Mouse (Mus musculus) MEL (cell line): ENCODE data around the gene Borcs5.

Source experiments
- CHD2 ChIP-seq: IDR thresholded peaks from 2 replicates; pipeline ENCODE4 v1.6.1; 2011; ENCODE audit warnings: low read length, improper control_type of control experiment
- ELF1 ChIP-seq: IDR thresholded peaks from 2 replicates; pipeline ENCODE4 v1.6.1; 2014; ENCODE audit warnings: low read depth, mild to moderate bottlenecking, inconsistent platforms, low read length, improper control_type of control experiment, moderate library complexity
- GATA1 ChIP-seq: IDR thresholded peaks from 2 replicates; pipeline ENCODE4 v1.6.1; 2011; ENCODE audit warnings: low read depth, low read length, improper control_type of control experiment

DNA sequence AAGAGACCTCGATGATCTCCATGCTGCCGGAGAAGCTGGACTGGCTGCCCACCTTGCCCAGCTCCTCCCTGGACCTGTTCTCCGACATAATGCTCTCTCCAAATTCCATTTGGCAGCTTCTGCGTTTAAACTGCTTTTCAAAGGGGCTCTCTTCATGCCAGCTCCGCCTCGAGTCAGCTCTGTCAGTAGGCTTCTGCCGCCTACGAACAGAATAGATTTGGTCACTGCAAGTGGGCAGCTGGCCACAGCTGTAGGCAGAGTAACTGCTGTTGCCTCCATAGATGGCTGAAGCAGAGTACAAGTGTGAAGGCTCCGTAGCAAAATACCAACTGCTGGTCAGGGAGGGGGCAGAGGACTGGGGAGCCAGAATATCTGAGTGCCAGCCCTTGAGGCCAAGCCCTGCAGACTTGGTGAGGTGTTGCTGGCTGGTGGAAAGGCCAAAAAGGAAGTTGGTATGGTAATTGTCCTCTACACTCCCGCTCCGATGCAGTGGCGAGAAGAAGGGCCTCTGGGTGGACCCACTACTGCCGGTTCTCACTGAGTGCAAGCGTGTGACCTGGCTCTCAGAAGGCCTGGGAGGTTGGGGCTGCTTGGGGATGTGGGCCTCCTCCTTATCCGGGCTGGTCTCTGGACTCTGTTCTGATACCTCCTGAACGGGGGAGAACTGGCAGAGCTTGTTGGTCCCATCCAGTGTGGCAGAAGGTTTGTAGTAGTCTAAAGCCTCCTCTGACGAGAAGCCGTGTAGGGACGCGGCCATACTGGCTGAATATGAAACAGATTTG is 78.8 kb downstream of the Borcs5 start:
- TF ChIP-seq CHD2 (no peak), GATA1 (no peak), ELF1 (no peak)
